Mouse (Mus musculus) left cerebral cortex, postnatal 25 days (tissue): ENCODE data around the gene Zcchc4. TPM values are rescaled to one million over a fixed set of nuclear protein-coding genes. Genes with fewer than 3 reads are reported as not detected.

Experiments used
- DNase-seq, 2 experiments: peaks; one replicate each; pipeline ENCODE4 v3.0.0; 2022; ENCODE audit warnings: low spot score in 2 of 2, mixed read lengths in 1 of 2
- intact Hi-C: fragments of 180-260 bp; cut with DNase I; formaldehyde crosslinking; loops from one replicate; pipeline ENCODE4 v1.15.1; 2025
- total RNA-seq, 2 experiments: library from RNA; stranded (reverse); gene quantifications; 2 replicates each; pipeline ENCODE4 v1.2.3; 2021

The Zcchc4 gene
- total RNA-seq, 2 experiments from 2014 or later = 8.2 to 8.8 TPM

DNA sequence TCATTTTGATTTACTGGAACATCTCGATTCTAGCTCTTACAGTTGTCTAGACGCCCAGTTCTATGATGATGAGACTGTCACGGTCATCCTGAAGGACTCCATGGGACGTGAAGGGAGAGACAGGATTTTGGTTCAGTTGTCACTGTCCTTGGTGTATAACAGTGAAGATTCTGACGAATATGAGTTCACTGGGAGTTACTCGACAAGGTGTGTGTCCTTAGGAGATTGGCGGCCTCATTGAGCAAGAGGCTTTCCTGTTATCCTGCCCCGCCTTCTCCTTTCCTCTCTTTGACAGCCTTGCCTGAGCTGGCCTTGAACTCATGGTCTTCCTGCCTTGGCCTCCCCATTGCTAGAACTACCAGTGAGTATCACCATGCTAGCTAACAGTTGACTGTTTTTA is 89.2 kb downstream of the Zcchc4 start:
- intact Hi-C loops = no loop called here
- no peak for DNase-seq

DNA sequence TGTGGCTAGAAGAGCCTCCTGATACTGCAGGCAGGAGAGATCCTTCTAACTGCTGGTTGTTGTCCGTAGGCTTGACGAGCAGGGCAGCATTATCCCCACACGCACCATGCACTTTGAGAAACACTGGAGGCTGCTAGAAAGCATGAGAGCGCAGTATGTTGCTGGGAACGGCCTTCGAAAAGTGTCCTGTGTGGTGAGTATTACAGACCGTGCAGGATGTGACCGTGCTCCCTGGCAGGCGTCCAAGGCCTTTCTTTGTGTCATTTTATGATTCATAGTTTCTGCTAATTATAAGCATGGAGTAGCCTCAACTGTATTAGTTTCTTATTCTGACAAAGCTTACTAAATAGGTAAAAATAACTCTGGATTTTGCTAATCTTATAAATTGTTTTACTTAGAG is 90.6 kb downstream of the Zcchc4 start:
- DNase-seq = no peak

DNA sequence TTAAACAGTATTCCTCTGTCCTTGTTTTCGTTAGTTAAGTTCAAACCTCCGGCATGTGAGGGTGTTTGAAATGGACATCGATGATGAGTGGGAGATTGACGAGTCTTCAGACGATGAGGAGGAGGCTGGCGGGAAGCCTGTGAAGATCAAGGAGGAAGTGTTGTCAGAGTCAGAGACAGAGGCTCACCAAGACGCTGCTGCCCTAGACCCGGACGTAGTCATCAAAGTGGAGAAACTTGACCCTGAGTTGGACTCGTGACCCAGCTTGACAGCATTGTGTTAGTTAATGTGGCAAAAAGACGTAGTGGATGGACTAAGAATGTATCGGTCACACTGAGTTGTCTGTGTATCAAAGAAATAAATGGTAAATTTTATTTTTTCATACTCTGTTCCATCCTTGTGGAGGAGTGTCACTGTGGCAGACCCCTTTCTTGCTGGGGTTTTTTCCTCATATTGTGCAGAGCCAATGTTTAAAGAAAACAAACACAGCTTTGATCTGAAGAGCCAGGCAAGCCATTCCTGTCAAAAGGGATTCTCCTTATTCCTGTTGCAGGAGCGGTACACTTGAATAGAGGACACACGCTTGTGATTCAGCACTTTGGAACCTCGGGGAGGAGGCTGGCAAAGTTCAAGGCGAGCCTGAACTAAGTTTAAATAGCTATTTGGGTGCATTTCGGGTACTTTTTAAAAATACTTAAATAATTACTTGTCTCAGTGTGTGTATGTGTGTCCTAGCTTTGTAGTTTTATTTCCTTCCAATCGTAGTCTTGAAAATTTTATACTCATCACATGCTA is 91.3 kb downstream of the Zcchc4 start:
- intact Hi-C loops = no loop called here
- no peak for DNase-seq

More for the DNA sequence above, 90.6 kb downstream of the Zcchc4 start:
- intact Hi-C loops = no loop called here

DNA sequence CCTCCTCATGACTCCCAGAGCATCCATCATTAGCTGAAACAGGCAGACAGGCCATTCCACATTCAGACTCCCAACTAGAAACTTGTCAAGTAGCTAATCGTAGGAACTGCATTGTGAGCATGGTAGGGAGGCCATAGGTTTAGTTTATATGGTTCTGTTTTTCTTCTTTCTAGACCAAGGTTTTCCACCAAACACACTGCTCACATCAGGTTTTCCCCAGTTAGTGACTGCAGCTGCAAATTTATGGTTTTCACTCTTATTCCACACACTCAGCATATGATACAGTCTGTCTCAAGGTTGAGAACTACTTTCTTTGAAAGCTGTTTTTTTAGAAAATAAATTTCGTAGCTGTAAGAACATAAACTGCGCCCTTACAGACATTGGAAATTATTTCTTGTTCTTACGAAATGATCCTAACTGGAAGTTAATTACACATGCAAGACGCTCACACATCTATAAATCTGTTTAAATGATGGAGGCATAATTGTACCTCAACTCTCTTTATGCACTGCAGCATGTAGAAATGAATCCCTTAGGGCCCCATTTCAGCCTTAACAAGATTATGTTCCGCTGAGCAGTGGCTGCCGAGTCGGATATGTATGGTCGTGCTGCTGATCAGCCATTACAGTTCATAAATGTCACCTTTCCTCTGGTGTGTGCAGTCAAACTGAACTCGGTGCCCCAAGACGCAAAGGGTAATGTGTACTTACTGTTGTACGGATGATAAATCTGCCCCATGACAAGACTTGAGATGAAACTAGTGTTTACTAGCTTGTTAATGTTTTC is 93.9 kb downstream of the Zcchc4 start:
- intact Hi-C loops = no loop called here
- no peak for DNase-seq

DNA sequence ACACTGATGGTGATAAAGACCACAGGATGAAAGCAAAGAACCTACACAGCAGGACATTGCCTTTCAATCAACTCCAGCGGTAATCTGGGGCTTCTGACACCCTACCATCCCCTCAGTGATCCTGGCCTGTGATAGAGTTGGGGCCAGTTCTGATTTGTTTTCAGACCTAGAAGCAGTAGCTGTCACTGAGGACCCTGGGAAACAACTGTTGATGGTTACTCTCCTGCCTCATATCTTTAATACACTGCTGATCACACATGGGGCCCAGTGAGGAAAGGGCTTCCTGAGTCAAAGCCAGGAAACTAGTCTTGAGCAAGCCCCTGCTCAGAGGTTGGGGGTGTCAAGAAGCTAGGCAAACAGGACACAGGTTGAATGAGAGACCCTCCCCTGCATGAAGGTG is 96.3 kb downstream of the Zcchc4 start:
- no peak for DNase-seq
- intact Hi-C loops = no loop called here

DNA sequence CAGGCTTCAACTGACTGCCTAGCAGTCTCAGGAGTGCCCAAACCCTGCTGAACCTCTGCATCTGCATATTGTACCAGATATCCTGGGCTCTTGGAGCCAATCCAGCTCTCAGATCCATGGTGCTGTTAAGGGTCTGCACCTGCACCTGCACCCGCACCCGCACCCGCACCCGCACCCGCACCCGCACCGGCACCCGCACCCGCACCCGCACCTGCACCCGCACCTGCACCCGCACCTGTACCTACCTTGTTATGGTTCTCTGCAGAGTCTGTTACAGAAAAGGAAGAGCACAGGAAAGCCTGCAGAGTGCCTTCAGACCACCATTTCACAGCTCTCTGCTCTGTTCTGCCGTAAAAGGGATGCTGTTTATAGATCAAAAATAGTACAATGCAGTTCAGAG is 96.8 kb downstream of the Zcchc4 start:
- intact Hi-C loops = no loop called here
- no peak for DNase-seq

Other genes starting within 250 kb of the Zcchc4 start
- 10 to 100 TPM; 44.6 to 57.0 TPM for gene Lgi2, start 208.9 kb upstream of the Zcchc4 start, total RNA-seq
- 10 to 100 TPM; 10.1 TPM for gene Sepsecs, start 105.7 kb upstream of the Zcchc4 start, total RNA-seq
- gene Pi4k2b, start 33.8 kb upstream of the Zcchc4 start, total RNA-seq = 1 to 10 TPM; 1.5 to 2.4 TPM
- gene Anapc4, start 58.6 kb downstream of the Zcchc4 start, total RNA-seq = 10 to 100 TPM; 64.9 to 65.5 TPM